Mouse (Mus musculus) CD4-positive naive resting alpha-beta T cell, adult 57 days (primary cell): ENCODE data around the gene Ccnc. TPM values are rescaled to one million over a fixed set of nuclear protein-coding genes. Genes with fewer than 3 reads are reported as not detected.

ENCODE experiments used
- total RNA-seq: library from RNA; stranded (reverse); gene quantifications from one replicate; pipeline ENCODE4 v1.2.4, GENCODE M21; 2023

Ccnc gene
- total RNA-seq, result 24.7 TPM

GRCm38 (mm10) chr4:21727615-21728165 lies at the start of gene Ccnc:
TSS of gene Ccnc (plus strand) at chr4:21727701.

GRCm38 (mm10) chr4:21685595-21686091 lies 41.9 kb upstream of the Ccnc start, which contains the start of gene Prdm13:
TSS of gene Prdm13 (minus strand) at chr4:21685963.

GRCm38 (mm10) chr4:21766863-21767304 lies 39.4 kb downstream of the Ccnc start, which contains the start of the genes Usp45 and Tstd3:
TSS of gene Usp45 (plus strand) at chr4:21767156.
TSS of gene Tstd3 (minus strand) at chr4:21767212.

Other genes starting within 250 kb of the Ccnc start
- not detected for gene Prdm13, start 41.7 kb upstream of the Ccnc start, total RNA-seq
- gene Usp45, start 39.5 kb downstream of the Ccnc start, total RNA-seq, result 29.8 TPM
- 5.1 TPM for gene Tstd3, start 39.5 kb downstream of the Ccnc start, total RNA-seq
- gene Pnisr, start 119.9 kb downstream of the Ccnc start, total RNA-seq, result 219 TPM
- 2.0 TPM for gene Coq3, start 152.0 kb downstream of the Ccnc start, total RNA-seq
- gene Faxc, start 203.6 kb downstream of the Ccnc start, total RNA-seq, result not detected